Mouse (Mus musculus) thymus, adult 2 months (tissue): ENCODE data around the gene Cmtm2b.

ENCODE experiments used
- CTCF ChIP-seq: fragments of 200-500 bp; IDR thresholded peaks from 2 replicates; pipeline ENCODE4 v1.5.1; 2012; ENCODE audit warnings: mild to moderate bottlenecking, control low read depth, low read length, moderate library complexity, borderline replicate concordance; ENCODE audit not compliant: control insufficient read depth, poor library complexity, insufficient read depth; ENCODE audit errors: extremely low read depth
- POLR2A ChIP-seq: fragments of 200-500 bp; IDR thresholded peaks from 2 replicates; pipeline ENCODE4 v1.6.1; 2012; ENCODE audit warnings: mild to moderate bottlenecking, low read length, control low read depth, moderate library complexity; ENCODE audit not compliant: control insufficient read depth, poor library complexity, insufficient read depth; ENCODE audit errors: extremely low read depth

GRCm38 (mm10) chr8:104343957-104344356 lies 21.9 kb downstream of the Cmtm2b start:
- TF ChIP-seq POLR2A (no peak), CTCF (peak; percentile 87)
